Mouse (Mus musculus) midbrain, embryonic 12.5 days (tissue): ENCODE measurements around the gene Dync2h1. TPM values are rescaled to one million over a fixed set of nuclear protein-coding genes. Genes with fewer than 3 reads are reported as not detected.
A peak's percentile ranks its signal among the peaks of the same experiment; 100 is the strongest.
"Not testable (repeated sequence)": the region's sequence is repeated elsewhere in the genome, so short reads cannot be mapped to it uniquely, and the experiment has no call there.

ENCODE experiments used
- ATAC-seq: fragments of 200-750 bp; cut with Nextera tagmentation; 2 replicates; pipeline ENCODE4 v1.8.0; 2017; ENCODE audit warnings: low read depth, moderate TSS enrichment, moderate library complexity; ENCODE audit not compliant: low FRiP score
- H3K27ac ChIP-seq: fragments of 300-500 bp; sonication (generic); replicated peaks from 2 replicates; pipeline ENCODE4 v1.5.1; 2016; ENCODE audit warnings: mild to moderate bottlenecking
- H3K27me3 ChIP-seq: fragments of 300-500 bp; sonication (generic); 2 replicates; pipeline ENCODE4 v1.6.1; 2016; ENCODE audit warnings: mild to moderate bottlenecking
- H3K36me3 ChIP-seq: fragments of 300-500 bp; sonication (generic); 2 replicates; pipeline ENCODE4 v1.6.1; 2016
- H3K4me1 ChIP-seq: fragments of 300-500 bp; sonication (generic); 2 replicates; pipeline ENCODE4 v1.6.1; 2016
- H3K4me2 ChIP-seq: fragments of 300-500 bp; sonication (generic); replicated peaks from 2 replicates; pipeline ENCODE4 v1.6.1; 2016; ENCODE audit warnings: mild to moderate bottlenecking, moderate library complexity
- H3K4me3 ChIP-seq: fragments of 300-500 bp; sonication (generic); 2 replicates; pipeline ENCODE4 v1.5.1; 2016; ENCODE audit warnings: mild to moderate bottlenecking
- H3K9ac ChIP-seq: fragments of 300-500 bp; sonication (generic); replicated peaks from 2 replicates; pipeline ENCODE4 v1.6.1; 2016; ENCODE audit warnings: mild to moderate bottlenecking, moderate library complexity
- H3K9me3 ChIP-seq: fragments of 300-500 bp; sonication (generic); 2 replicates; pipeline ENCODE4 v1.6.1; 2016; ENCODE audit warnings: mild to moderate bottlenecking
- WGBS: fragments of 180-500 bp; shearing (Covaris S2); methylation state at CpG from one replicate; pipeline ENCODE4 v1.1.7; 2016; 5-methylcytosine and 5-hydroxymethylcytosine counted together
- polyA plus RNA-seq: library from polyadenylated mRNA; unstranded; fragments of >200 nt; fragmentation: Nextera tagmentation; extraction: Ambion mirVana; gene quantifications from 2 replicates; pipeline ENCODE4 v1.2.1, GENCODE M21; 2016

Dync2h1 gene
- 29.4 and 31.9 TPM in 2 replicates for polyA plus RNA-seq

DNA sequence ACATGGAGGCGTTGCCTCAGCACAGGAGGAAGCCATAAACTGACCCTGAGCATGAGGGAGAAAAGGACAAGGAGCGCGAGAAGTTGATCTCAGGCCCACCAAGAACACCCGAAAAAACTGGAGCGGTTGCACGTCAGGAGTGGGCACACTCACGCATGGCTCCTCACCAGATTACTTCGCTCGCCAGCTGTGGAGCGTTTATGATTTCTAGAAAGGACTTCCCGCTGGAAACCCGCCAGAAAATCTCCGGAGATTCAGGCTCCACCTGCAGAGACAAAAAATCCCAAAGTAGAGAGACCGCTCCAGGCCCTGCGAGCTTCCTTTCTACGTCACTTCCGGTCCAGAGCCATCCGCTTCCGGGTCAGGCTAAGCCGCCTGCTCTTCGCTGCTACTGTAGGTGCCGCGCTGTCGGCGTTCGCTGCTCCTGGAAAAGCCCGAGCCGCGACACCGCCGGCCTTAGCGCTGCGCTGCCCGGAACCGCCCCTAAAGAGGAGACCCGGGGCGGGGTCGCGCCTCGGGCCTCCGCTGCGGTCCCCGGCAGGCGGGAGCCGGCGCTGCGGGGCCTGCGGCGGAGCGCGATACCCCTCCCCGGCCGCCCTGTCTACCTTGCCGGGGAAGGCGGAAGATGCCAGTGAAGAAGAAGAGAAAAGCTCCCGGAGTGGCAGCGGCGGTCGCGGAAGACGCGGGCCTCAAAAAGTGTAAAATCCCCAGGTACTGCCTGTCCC lies at the start of gene Dync2h1, which contains the start of gene Dcun1d5:
TSS of gene Dync2h1 (minus strand) at position 275 of the 725 bp plus-strand sequence.
TSS of gene Dcun1d5 (plus strand) at position 349 of the 725 bp plus-strand sequence.
- no peaks in the 10 kb centered on the region for H3K36me3 ChIP-seq
- peak within 1 kb of the TSS; percentile 89 for H3K9ac ChIP-seq

DNA sequence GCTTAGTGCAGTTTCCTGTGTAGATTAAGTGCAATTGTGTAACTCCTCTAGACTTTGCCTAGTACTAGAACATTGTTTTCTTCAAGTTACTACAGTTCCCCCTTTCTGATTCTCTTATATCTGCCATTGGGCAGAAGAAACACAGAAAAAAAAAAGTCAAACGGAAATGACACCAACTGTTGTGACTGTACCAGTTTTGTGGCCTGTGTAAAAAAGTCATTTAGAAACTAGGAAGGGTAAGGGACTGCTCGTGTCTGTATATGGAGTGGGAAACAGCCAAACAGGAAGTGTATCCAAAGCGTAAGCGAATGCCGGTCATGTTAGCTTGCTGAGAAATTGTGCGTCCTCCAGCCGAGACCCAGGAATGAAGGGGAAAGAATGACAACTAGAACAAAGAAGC lies 37.2 kb upstream of the Dync2h1 start:
- Histone ChIP-seq H3K9ac (no peak overlapping the region), H3K4me2 (no peak overlapping the region), H3K4me3 (no peak overlapping the region), H3K9me3 (no peaks in the 10 kb centered on the region), H3K4me1 (no peaks in the 10 kb centered on the region), H3K27ac (no peak overlapping the region), H3K36me3 (no peaks in the 10 kb centered on the region), H3K27me3 (no peaks in the 10 kb centered on the region)
- ATAC-seq, result no peak
- WGBS, result 91% methylated on average over 7 of the region's 7 CpGs

More for the DNA sequence above, at the start of gene Dync2h1, which contains the start of gene Dcun1d5:
- peak; percentile 99 for ATAC-seq
- H3K4me1 ChIP-seq, result peaks cover 17% of the 10 kb centered on the region
- H3K4me2 ChIP-seq, result peak within 1 kb of the TSS; percentile 82
- H3K27me3 ChIP-seq, result no peaks in the 10 kb centered on the region
- no peaks in the 10 kb centered on the region for H3K9me3 ChIP-seq
- under 1% methylated on average over 62 of the region's 62 CpGs for WGBS
- H3K27ac ChIP-seq, result peak within 1 kb of the TSS; percentile 94
- H3K4me3 ChIP-seq, result peak within 1 kb of the TSS; percentile 94

DNA sequence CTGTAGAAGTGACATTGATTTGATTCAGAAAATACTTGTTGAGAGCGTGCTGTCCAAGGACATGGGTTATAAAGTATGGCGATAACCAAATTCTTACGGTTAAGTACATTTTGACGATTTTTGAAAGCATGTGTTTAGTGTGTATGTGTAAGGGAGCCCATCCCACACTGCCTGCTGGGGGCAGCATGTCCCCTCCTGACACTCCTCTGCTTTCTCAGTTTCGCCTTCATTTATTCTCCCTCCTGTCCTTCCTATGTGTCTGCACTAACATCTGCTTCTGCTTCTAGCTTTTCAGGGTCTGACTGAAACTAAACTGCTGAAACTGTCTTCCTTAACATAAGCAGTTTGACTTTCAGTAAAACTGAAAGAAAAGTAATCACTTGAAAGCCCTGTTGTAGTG lies 36.8 kb upstream of the Dync2h1 start:
- 90% methylated on average over 5 of the region's 5 CpGs for WGBS

DNA sequence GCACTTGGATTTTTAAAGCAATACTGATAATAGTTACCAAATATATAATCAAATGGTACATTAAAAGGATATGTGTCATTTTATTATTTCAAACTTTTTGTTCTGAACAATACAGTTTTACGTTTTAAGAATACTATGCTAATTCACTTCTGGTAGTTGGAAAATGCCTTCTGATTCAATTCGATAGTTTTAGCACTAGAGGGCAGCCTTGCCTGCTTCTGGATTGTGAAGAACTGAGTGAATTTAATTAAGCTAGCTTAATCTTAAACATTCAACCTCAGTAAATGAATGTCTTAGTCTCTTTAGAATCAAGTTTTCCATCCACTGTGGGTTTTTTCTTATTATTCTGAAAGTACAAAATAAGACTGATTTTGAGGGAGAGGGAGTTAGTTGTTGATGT lies 32.0 kb upstream of the Dync2h1 start:
- H3K4me2 ChIP-seq, result no peak overlapping the region
- H3K36me3 ChIP-seq, result peaks cover 6% of the 10 kb centered on the region; the same call in 1 of the 2 replicates
- H3K4me3 ChIP-seq, result no peak overlapping the region
- no peak overlapping the region for H3K27ac ChIP-seq
- H3K27me3 ChIP-seq, result no peaks in the 10 kb centered on the region
- H3K9me3 ChIP-seq, result no peaks in the 10 kb centered on the region
- 0 out of 2 replicates have a peak, but pooled peaks have one; percentile 47 for ATAC-seq
- 45% methylated on average over 2 of the region's 2 CpGs for WGBS
- H3K4me1 ChIP-seq, result no peaks in the 10 kb centered on the region
- H3K9ac ChIP-seq, result no peak overlapping the region

More for the DNA sequence above, 36.8 kb upstream of the Dync2h1 start:
- Histone ChIP-seq H3K9ac (no peak overlapping the region), H3K9me3 (no peaks in the 10 kb centered on the region), H3K4me2 (no peak overlapping the region), H3K27me3 (no peaks in the 10 kb centered on the region), H3K36me3 (no peaks in the 10 kb centered on the region), H3K27ac (no peak overlapping the region), H3K4me3 (no peak overlapping the region), H3K4me1 (no peaks in the 10 kb centered on the region)
- no peak for ATAC-seq

DNA sequence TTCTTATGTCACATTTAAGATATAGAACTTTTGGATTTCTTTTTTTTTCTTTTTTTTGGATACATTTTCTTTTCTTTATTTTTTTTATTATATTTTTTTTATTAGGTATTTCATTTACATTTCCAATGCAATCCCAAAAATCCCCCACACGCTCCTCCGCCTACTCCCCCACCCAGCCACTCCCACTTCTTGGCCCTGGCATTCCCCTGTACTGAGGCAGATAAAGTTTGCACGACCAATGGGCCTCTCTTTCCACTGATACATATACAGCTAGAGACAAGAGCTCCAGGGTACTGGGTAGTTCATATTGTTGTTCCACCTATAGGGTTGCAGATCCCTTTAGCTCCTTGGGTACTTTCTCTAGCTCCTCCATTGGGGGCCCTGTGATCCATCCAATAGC lies 6.4 kb upstream of the Dync2h1 start:
- 97% methylated on average over 3 of the region's 3 CpGs for WGBS
- not testable (repeated sequence) for H3K4me2 ChIP-seq, H3K4me1 ChIP-seq, H3K9me3 ChIP-seq, H3K4me3 ChIP-seq, H3K27me3 ChIP-seq, ATAC-seq, H3K27ac ChIP-seq, H3K9ac ChIP-seq
- peaks cover 11% of the 10 kb centered on the region; the same call in 1 of the 2 replicates for H3K36me3 ChIP-seq

DNA sequence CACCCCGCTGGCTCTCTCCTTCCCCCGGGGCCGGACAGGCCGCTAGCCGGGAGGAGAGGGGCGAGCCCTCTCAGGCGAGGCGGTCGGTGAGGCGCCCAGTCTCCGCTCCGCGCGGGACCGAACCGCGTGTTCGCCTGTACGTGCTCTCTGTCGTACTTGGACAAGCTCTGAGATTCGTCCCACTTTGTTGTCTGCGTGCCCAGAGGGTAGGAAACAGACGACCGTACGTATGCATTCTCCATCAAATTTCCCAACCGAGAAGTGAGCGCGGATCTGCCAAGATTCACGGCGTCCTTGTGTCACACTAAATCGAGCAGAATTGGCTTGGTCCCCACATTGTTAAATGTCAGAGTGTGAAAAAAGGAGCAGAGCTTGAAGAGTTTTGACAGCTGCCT lies 648 bp upstream of the Dync2h1 start:
- peak overlapping the region; percentile 94 for H3K27ac ChIP-seq
- peak; percentile 84 for ATAC-seq
- under 1% methylated on average over 27 of the region's 31 CpGs for WGBS

DNA sequence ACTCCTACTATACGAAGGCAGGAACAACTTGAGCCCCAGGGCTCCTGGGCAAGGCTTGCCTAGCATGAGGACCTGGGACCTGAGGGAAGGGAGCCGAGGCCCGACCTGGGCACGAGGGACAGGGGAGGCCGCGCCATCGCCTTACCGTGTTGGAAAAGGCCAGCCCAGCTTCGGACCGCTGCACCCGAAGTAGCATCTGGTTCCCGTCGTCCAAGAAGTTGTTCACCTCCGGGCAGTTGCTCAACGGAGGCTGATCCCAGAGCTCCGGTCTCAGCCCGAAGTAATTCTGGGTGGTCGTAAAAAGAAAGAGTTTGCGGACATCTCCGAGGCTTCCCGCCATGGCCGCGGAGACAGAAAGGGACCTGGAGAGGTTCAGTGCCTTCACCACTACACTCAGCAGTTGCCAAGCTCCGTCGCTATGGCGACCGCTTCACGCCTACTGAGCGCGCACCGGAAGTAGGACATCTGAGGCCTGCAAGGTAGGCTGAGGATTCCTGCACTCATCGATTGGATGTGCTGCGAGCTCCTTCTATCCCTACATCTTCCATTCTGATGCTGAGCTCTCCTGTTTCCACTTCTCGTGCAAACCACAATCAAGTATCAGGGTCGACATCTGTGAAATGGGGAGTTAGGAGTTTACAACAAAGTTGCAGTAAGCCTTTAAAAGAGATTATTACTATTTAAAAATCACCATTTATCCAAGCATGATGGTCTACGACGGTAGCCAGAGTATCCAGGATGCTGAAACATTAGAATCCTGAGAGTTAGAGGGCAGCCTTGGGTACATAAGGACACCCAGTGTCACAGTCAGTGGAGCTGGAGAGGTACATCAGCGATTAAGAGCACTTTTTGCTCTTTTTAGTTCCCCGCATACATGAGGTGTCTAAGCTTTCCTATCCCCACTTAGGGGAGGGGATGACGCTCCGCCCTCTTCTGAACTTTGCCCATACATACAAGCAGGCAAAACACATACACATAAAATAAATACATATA lies 7.3 kb downstream of the Dync2h1 start:
- Histone ChIP-seq H3K27ac (0 out of 2 replicates have a peak overlapping the region, but pooled peaks have one; percentile 42), H3K9ac (peak overlapping the region; percentile 72), H3K9me3 (no peaks in the 10 kb centered on the region), H3K4me1 (peaks cover 12% of the 10 kb centered on the region), H3K27me3 (no peaks in the 10 kb centered on the region), H3K4me3 (peak overlapping the region; percentile 67), H3K36me3 (peaks cover 12% of the 10 kb centered on the region), H3K4me2 (peak overlapping the region; percentile 86)
- WGBS, result 9% methylated on average over 41 of the region's 41 CpGs
- peak; percentile 100 for ATAC-seq

More for the DNA sequence above, 648 bp upstream of the Dync2h1 start:
- Histone ChIP-seq H3K27me3 (no peaks in the 10 kb centered on the region), H3K4me3 (peak overlapping the region; percentile 94), H3K9ac (peak overlapping the region; percentile 89), H3K4me1 (peaks cover 17% of the 10 kb centered on the region), H3K4me2 (peak overlapping the region; percentile 82), H3K36me3 (peaks cover under 1% of the 10 kb centered on the region; the same call in 1 of the 2 replicates), H3K9me3 (no peaks in the 10 kb centered on the region)

DNA sequence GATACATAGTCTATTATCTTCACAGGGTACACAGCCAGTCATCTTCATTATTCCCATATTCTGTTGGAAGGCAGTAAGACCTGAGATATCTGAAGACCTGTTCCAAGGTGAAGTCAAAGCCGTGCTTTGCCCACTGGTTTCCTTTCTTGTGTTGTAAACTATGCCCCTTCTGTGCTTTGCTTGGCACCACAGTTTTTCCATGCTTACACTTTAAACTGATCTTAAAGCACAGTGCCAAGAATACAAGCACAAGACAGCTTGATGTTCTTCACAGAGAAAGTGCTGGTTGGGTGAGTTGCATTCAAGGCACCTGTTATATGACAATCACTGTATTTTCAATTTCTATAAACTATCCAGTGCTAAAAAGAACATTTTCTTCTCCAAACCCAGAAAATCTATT lies 10.5 kb downstream of the Dync2h1 start:
- no peaks in the 10 kb centered on the region for H3K9me3 ChIP-seq
- WGBS, result 87% methylated on average over 1 of the region's 1 CpGs
- no peak overlapping the region for H3K4me3 ChIP-seq
- H3K27me3 ChIP-seq, result no peaks in the 10 kb centered on the region
- no peak for ATAC-seq
- peaks cover 21% of the 10 kb centered on the region for H3K36me3 ChIP-seq
- no peak overlapping the region for H3K4me2 ChIP-seq
- H3K27ac ChIP-seq, result no peak overlapping the region
- no peak overlapping the region for H3K9ac ChIP-seq
- peaks cover 12% of the 10 kb centered on the region for H3K4me1 ChIP-seq

DNA sequence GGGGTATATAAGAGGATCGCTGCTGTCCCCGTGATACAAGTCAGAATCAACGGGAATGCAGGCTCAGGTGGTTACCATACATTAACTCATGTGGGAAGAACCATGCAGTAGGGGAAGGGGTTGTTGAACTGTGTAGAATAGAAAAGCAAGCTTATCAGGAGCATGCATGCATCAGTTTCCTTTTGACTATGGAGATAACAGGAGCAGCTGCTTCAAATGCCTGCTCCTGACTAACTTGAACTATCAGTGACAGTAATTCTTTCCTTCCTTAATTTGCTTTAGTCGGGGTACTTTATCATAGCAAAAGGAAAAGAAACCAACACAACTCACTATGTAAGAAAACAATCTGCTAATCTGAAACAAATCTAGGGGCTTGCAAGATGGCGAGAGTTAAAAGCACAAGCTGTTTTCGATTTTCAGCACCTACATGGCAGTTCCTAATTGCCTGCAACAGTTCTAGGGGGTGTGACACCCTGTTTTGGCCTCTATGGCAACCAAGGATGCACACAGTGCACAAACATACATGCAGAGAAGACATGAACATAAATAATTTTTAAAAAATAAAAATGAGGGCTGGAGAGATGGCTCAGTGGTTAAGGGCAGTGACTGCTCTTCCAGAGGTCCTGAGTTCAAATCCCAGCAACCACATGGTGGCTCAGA lies 16.8 kb downstream of the Dync2h1 start:
- H3K4me2 ChIP-seq, result no peak overlapping the region
- H3K27ac ChIP-seq, result no peak overlapping the region
- no peaks in the 10 kb centered on the region for H3K27me3 ChIP-seq
- H3K36me3 ChIP-seq, result peaks cover 36% of the 10 kb centered on the region
- no peak for ATAC-seq
- no peak overlapping the region for H3K9ac ChIP-seq
- no peaks in the 10 kb centered on the region for H3K9me3 ChIP-seq
- H3K4me1 ChIP-seq, result no peaks in the 10 kb centered on the region
- 91% methylated on average over 6 of the region's 6 CpGs for WGBS
- H3K4me3 ChIP-seq, result no peak overlapping the region

DNA sequence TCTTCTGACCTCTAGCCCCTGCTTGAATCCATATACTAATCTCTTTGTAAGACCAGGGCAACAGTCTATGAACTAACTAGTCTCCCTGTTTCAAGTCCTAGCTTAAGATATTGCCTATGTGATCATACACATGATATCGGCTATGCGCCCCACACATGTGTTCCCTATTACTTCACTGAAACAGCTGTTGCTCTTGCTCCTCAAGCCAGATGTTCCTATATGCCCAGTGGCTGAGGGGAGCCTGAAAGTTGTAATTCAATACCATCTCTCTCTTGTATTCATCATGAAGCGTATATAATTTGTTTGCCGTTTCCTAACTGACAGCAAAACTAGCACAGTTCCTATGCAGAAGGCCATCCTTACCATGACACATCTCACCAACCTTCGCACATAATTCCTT lies 23.6 kb downstream of the Dync2h1 start:
- 88% methylated on average over 5 of the region's 5 CpGs for WGBS
- no peaks in the 10 kb centered on the region for H3K27me3 ChIP-seq
- H3K4me1 ChIP-seq, result no peaks in the 10 kb centered on the region
- no peak overlapping the region for H3K4me3 ChIP-seq
- no peak overlapping the region for H3K9ac ChIP-seq
- ATAC-seq, result no peak
- H3K4me2 ChIP-seq, result no peak overlapping the region
- peaks cover 49% of the 10 kb centered on the region for H3K36me3 ChIP-seq
- no peaks in the 10 kb centered on the region for H3K9me3 ChIP-seq
- no peak overlapping the region for H3K27ac ChIP-seq

DNA sequence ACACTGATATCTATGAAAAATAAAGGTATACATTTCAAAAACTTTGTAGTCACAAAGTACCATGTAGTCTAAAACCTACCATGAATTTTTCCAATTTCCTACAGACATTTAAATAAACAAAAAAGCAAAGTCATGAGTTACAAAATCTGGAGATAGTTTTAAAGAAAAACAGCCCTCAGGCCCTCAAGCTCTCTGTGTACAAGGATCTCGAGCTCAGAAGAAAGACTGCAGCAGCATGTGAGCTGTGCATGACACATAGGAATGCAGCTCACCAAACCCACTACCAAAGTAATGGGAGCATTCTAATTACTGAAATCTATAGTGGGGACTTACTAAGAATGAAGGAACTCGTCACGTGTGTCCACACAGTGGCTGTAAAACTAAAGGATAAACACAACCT lies 24.5 kb downstream of the Dync2h1 start:
- H3K27ac ChIP-seq, result no peak overlapping the region
- no peak overlapping the region for H3K4me2 ChIP-seq
- peaks cover 54% of the 10 kb centered on the region for H3K36me3 ChIP-seq
- no peaks in the 10 kb centered on the region for H3K4me1 ChIP-seq
- ATAC-seq, result no peak
- WGBS, result 84% methylated on average over 3 of the region's 3 CpGs
- no peaks in the 10 kb centered on the region for H3K27me3 ChIP-seq
- no peak overlapping the region for H3K9ac ChIP-seq
- no peak overlapping the region for H3K4me3 ChIP-seq
- H3K9me3 ChIP-seq, result no peaks in the 10 kb centered on the region
